Mouse (Mus musculus) gastrocnemius, adult 8-10 months (tissue): ENCODE measurements around the gene Ccdc22. TPM values are rescaled to one million over a fixed set of nuclear protein-coding genes. Genes with fewer than 3 reads are reported as not detected.
A peak's percentile ranks its signal among the peaks of the same experiment; 100 is the strongest.

Source experiments
- DNase-seq, 2 experiments: peaks; one replicate each; pipeline ENCODE4 v3.0.0; 2022; ENCODE audit warnings: low spot score in 2 of 2
- total RNA-seq, 4 experiments: library from RNA; stranded (reverse); gene quantifications; 2 replicates each; pipeline ENCODE4 v1.2.4; 2022

Ccdc22 gene
- total RNA-seq, 4 experiments from 2014 or later = 10.1 to 13.8 (median 11.6) TPM

GRCm38 (mm10) chrX:7573176-7574086 is 31.9 kb downstream of the Ccdc22 start, which contains the start of gene Foxp3:
Gene Foxp3, plus strand, starts transcription at chrX:7573644.
- peak in 1 of 2 experiments; percentile 30 for DNase-seq

- DNase-seq = no peak
These were observed 32.9 kb downstream of the Ccdc22 start for GRCm38 (mm10) chrX:7572466-7572865.

- DNase-seq = no peak
These were observed 33.7 kb downstream of the Ccdc22 start for GRCm38 (mm10) chrX:7571565-7572136.

- no peak for DNase-seq
These were observed 34.7 kb downstream of the Ccdc22 start for GRCm38 (mm10) chrX:7570481-7571175.

GRCm38 (mm10) chrX:7567491-7567890 is 37.8 kb downstream of the Ccdc22 start:
- DNase-seq = no peak

- no peak for DNase-seq
These were observed 39.0 kb downstream of the Ccdc22 start for GRCm38 (mm10) chrX:7566352-7566751.

GRCm38 (mm10) chrX:7563076-7563475 is 42.2 kb downstream of the Ccdc22 start:
- no peak for DNase-seq

- DNase-seq = no peak
These were observed 51.8 kb downstream of the Ccdc22 start for GRCm38 (mm10) chrX:7553474-7553873.

Other genes starting within 250 kb of the Ccdc22 start
- gene Usp27x, start 229.7 kb downstream of the Ccdc22 start, total RNA-seq = under 1 TPM; 0.10 to 0.31 (median 0.21) TPM
- under 1 TPM in 2 of 4 experiments, not detected in 2; 0.19 to 0.59 TPM for gene Foxp3, start 31.9 kb downstream of the Ccdc22 start, total RNA-seq
- gene Ppp1r3f, start 31.2 kb downstream of the Ccdc22 start, total RNA-seq = 1 to 10 TPM; 2.4 to 4.7 (median 4.3) TPM
- gene Cacna1f, start 1.6 kb upstream of the Ccdc22 start, total RNA-seq = not detected
- 1 to 10 TPM in 3 of 4 experiments, under 1 TPM in 1; 0.73 to 4.3 (median 2.2) TPM for gene Syp, start 33.0 kb upstream of the Ccdc22 start, total RNA-seq
- gene Prickle3, start 51.7 kb upstream of the Ccdc22 start, total RNA-seq = 10 to 100 TPM; 13.4 to 22.6 (median 17.0) TPM
- gene Plp2, start 65.9 kb upstream of the Ccdc22 start, total RNA-seq = 10 to 100 TPM; 29.6 to 34.3 (median 33.3) TPM
- gene Magix, start 75.7 kb upstream of the Ccdc22 start, total RNA-seq = 10 to 100 TPM; 21.4 to 25.1 (median 22.7) TPM
- 10 to 100 TPM; 12.4 to 13.2 (median 12.7) TPM for gene Gpkow, start 91.6 kb upstream of the Ccdc22 start, total RNA-seq
- 10 to 100 TPM; 34.5 to 41.8 (median 37.8) TPM for gene Wdr45, start 108.8 kb upstream of the Ccdc22 start, total RNA-seq
- under 1 TPM in 1 of 4 experiments, not detected in 3; 0.83 TPM for gene Gm45208, start 116.7 kb upstream of the Ccdc22 start, total RNA-seq
- gene Praf2, start 122.9 kb upstream of the Ccdc22 start, total RNA-seq = 1 to 10 TPM; 3.6 to 4.6 (median 3.7) TPM
- 1 to 10 TPM in 1 of 4 experiments, under 1 TPM in 2, not detected in 1; 0.34 to 1.1 (median 0.86) TPM for gene Ccdc120, start 145.4 kb upstream of the Ccdc22 start, total RNA-seq
- 1 to 10 TPM; 6.0 to 8.1 (median 7.6) TPM for gene Tfe3, start 157.0 kb upstream of the Ccdc22 start, total RNA-seq
- gene Gripap1, start 184.2 kb upstream of the Ccdc22 start, total RNA-seq = 10 to 100 TPM; 15.5 to 19.4 (median 16.1) TPM
- gene Kcnd1, start 216.8 kb upstream of the Ccdc22 start, total RNA-seq = under 1 TPM; 0.05 to 0.16 (median 0.12) TPM
- 10 to 100 TPM; 13.8 to 17.8 (median 15.6) TPM for gene Otud5, start 235.8 kb upstream of the Ccdc22 start, total RNA-seq